In the genomic region with DNA sequence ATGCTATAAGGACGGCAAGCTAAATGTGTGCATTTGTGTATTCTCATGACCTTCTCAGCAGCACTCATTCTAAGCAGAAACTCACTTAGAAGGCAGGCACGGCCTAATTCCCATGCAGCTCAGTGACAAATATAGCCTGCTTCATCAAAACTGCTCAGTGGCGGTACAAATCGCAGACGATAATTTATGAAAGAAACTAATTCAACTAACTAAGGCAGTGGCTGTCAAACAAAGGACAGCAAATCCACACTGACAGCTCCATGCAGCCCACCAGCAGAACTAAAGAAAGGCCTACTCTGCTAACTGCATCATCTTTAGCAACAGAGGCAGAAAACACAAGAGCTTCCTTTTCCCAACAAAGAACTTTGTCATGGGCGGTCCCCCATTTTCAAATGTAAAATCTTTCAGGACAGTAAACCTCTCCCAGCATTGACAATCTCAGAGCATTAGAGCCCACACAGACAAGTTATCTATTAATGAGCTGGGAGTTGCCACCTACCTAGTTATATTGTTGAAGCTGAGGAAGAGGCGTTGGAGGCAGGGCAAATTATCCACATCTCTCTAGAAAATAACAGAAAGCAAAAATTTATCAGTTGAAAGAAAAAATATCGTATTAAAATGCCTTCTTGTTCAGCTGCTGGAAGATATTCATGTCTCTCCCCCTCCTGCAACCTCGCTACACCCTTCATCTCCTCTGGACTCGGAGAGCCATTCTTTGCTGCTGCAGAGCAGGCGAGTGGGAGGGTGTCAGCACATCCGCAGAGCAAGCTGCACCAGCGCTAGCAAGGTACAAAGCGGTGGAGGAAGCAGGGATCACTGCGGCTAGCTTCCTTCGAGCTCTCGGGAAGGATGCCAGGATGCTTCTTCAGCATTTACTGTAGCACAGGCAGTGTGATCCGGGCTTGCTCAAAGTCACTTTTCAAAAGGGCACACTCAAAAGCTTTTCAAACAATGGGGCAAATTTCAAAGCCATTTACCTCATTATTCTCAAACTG, we compare ENCODE assay signal across 9 mouse cellular contexts. TPM values are rescaled to one million over a fixed set of nuclear protein-coding genes. Genes with fewer than 3 reads are reported as not detected.
DNase-seq lines count a peak whose midpoint lies in the region; ATAC-seq lines count a peak whose summit lies in the region.
"Had no signal": no experiment of that assay in that cellular context is flagged by ENCODE, and none has a peak within 500 bp of the region (broad histone marks: within the 10 kb centered on the region; RNA-seq: fewer than 3 reads in every experiment).

No protein-coding gene starts in this region.

- H3K9me3 ChIP-seq in midbrain, embryonic 15.5 days = no peaks in the 10 kb centered on the region
- H3K9me3 ChIP-seq in stomach, embryonic 16.5 days (replicated peaks; ENCODE audit: control insufficient read depth, low read length) = no peaks in the 10 kb centered on the region
- H3K9me3 ChIP-seq: limb, embryonic 15.5 days had no signal

- ATAC-seq in midbrain, embryonic 15.5 days (replicated peaks) = peak; percentile 69
- ATAC-seq in stomach, embryonic 16.5 days (ENCODE audit: insufficient read depth, low FRiP score) = no peak

- H3K36me3 ChIP-seq in midbrain, embryonic 15.5 days (replicated peaks) = no peaks in the 10 kb centered on the region
- no peaks in the 10 kb centered on the region for H3K36me3 ChIP-seq in stomach, embryonic 16.5 days (ENCODE audit: control insufficient read depth, insufficient read depth, low read length)
- H3K36me3 ChIP-seq: limb, embryonic 15.5 days had no signal

- peak overlapping the region; percentile 82 for H3K27ac ChIP-seq in midbrain, embryonic 15.5 days
- H3K27ac ChIP-seq in stomach, embryonic 16.5 days (ENCODE audit: low read length) = peak overlapping the region; percentile 55
- H3K27ac ChIP-seq: limb, embryonic 15.5 days had no signal

- peak overlapping the region; percentile 1; the same call in 1 of the 2 replicates for H3K4me3 ChIP-seq in midbrain, embryonic 15.5 days
- H3K4me3 ChIP-seq in stomach, embryonic 16.5 days (replicated peaks; ENCODE audit: low read length) = no peak overlapping the region
- H3K4me3 ChIP-seq: limb, embryonic 15.5 days had no signal

- intact Hi-C loops in heart, postnatal 25 days (cut with DNase I) = no loop called here
- intact Hi-C loops in heart, postnatal 10 days (cut with DNase I) = no loop called here

- H3K9ac ChIP-seq in midbrain, embryonic 15.5 days = peak overlapping the region; percentile 31; the same call in 1 of the 2 replicates
- peak overlapping the region; percentile 16; the same call in 1 of the 2 replicates for H3K9ac ChIP-seq in stomach, embryonic 16.5 days (ENCODE audit: low read length)
- H3K9ac ChIP-seq: limb, embryonic 15.5 days had no signal

- H3K27me3 ChIP-seq in midbrain, embryonic 15.5 days (replicated peaks) = no peaks in the 10 kb centered on the region
- H3K27me3 ChIP-seq in stomach, embryonic 16.5 days (ENCODE audit: control insufficient read depth, insufficient read depth, low read length) = no peaks in the 10 kb centered on the region
- H3K27me3 ChIP-seq: limb, embryonic 15.5 days had no signal

- peaks cover 31% of the 10 kb centered on the region for H3K4me1 ChIP-seq in midbrain, embryonic 15.5 days
- H3K4me1 ChIP-seq in stomach, embryonic 16.5 days (ENCODE audit: control insufficient read depth, insufficient read depth, low read length) = peaks cover 7% of the 10 kb centered on the region; the same call in 1 of the 2 replicates
- H3K4me1 ChIP-seq: limb, embryonic 15.5 days had no signal

- H3K4me2 ChIP-seq in midbrain, embryonic 15.5 days = peak overlapping the region; percentile 40
- H3K4me2 ChIP-seq in stomach, embryonic 16.5 days (ENCODE audit: low read depth, low read length) = 0 out of 2 replicates have a peak overlapping the region, but pooled peaks have one; percentile 3
- H3K4me2 ChIP-seq: limb, embryonic 15.5 days had no signal

- peak; percentile 24 for DNase-seq in heart, adult 8-10 months (ENCODE audit: low spot score)
- DNase-seq in heart, postnatal 25 days (ENCODE audit: low spot score) = no peak
- peak; percentile 75 to 81 for DNase-seq in cerebellum, postnatal 36 days
- DNase-seq in heart, postnatal 10 days = peak; percentile 62 to 65
- DNase-seq in layer of hippocampus, postnatal 14 days (ENCODE audit: low spot score in 2 of 2) = peak; percentile 23 to 44
- no peak for DNase-seq in spleen, postnatal 10 days (ENCODE audit: low spot score in 2 of 2)

- WGBS in midbrain, embryonic 15.5 days = 18% methylated on average over 18 of the region's 18 CpGs
- 46% methylated on average over 18 of the region's 18 CpGs for WGBS in stomach, embryonic 16.5 days

RNA-seq across cellular contexts. Expression of gene Lrrc49, which starts 38.7 kb away (rescaled TPM):
- 1 to 10 TPM; 3.5 to 4.2 (median 3.8) TPM for total RNA-seq in heart, adult 8-10 months (2022)
- total RNA-seq in heart, postnatal 25 days (2021) = 1 to 10 TPM; 4.1 to 4.3 TPM
- total RNA-seq in heart, postnatal 10 days (2021) = 1 to 10 TPM; 7.2 to 9.3 TPM
- total RNA-seq in layer of hippocampus, postnatal 14 days (2021) = 10 to 100 TPM; 53.6 to 62.6 TPM
- polyA plus RNA-seq in midbrain, embryonic 15.5 days (2015; fragmentation: Nextera tagmentation; extraction: Ambion mirVana) = 80.4 and 80.9 TPM in 2 replicates
- 17.7 and 19.0 TPM in 2 replicates for polyA plus RNA-seq in stomach, embryonic 16.5 days (2015; fragmentation: Nextera tagmentation; extraction: Ambion mirVana)

Comparison
In these comparisons a context has a peak if more than half of its experiments do, and no peak if none do; other contexts are left out.
1. DNase-seq: peak in heart, adult 8-10 months (single experiment), cerebellum, postnatal 36 days (2 of 2), heart, postnatal 10 days (2 of 2) and layer of hippocampus, postnatal 14 days (2 of 2); none in heart, postnatal 25 days (single experiment) and spleen, postnatal 10 days (0 of 2).
2. RNA of gene Lrrc49, which starts 38.7 kb away (total RNA-seq): 53.6 to 62.6 TPM in layer of hippocampus, postnatal 14 days; 7.2 to 9.3 TPM in heart, postnatal 10 days, 4.1 to 4.3 TPM in heart, postnatal 25 days and 3.5 to 4.2 TPM in heart, adult 8-10 months; every median in the first group is over 4 times any median in the second.